Mouse (Mus musculus): ENCODE measurements around the gene Egfr.

Gene Egfr

GRCm38 (mm10) chr11:16783926-16784659, 32.1 kb downstream of the Egfr start:
- DNase-seq = no peak

- no peak for DNase-seq
Measured at GRCm38 (mm10) chr11:16792638-16793585, 40.9 kb downstream of the Egfr start.

- no peak for DNase-seq
Measured at GRCm38 (mm10) chr11:16795012-16795411, 43.0 kb downstream of the Egfr start.

GRCm38 (mm10) chr11:16795513-16795912, 43.5 kb downstream of the Egfr start:
- no peak for DNase-seq

GRCm38 (mm10) chr11:16797456-16797855, 45.5 kb downstream of the Egfr start:
- DNase-seq = no peak

GRCm38 (mm10) chr11:16798136-16798535, 46.1 kb downstream of the Egfr start:
- no peak for DNase-seq

- no peak for DNase-seq
Measured at GRCm38 (mm10) chr11:16800507-16800906, 48.5 kb downstream of the Egfr start.

GRCm38 (mm10) chr11:16802668-16803067, 50.7 kb downstream of the Egfr start:
- DNase-seq = no peak

GRCm38 (mm10) chr11:16804016-16804415, 52.0 kb downstream of the Egfr start:
- no peak for DNase-seq

- no peak for DNase-seq
Measured at GRCm38 (mm10) chr11:16805886-16806285, 53.9 kb downstream of the Egfr start.

- no peak for DNase-seq
Measured at GRCm38 (mm10) chr11:16809161-16809967, 57.4 kb downstream of the Egfr start.

- DNase-seq = no peak
Measured at GRCm38 (mm10) chr11:16810086-16810485, 58.1 kb downstream of the Egfr start.

- no peak for DNase-seq
Measured at GRCm38 (mm10) chr11:16813298-16813697, 61.3 kb downstream of the Egfr start.

- DNase-seq = no peak
Measured at GRCm38 (mm10) chr11:16816414-16816813, 64.4 kb downstream of the Egfr start.

GRCm38 (mm10) chr11:16817336-16818034, 65.5 kb downstream of the Egfr start:
- no peak for DNase-seq

- DNase-seq = no peak
Measured at GRCm38 (mm10) chr11:16819424-16819823, 67.4 kb downstream of the Egfr start.

GRCm38 (mm10) chr11:16820138-16820537, 68.1 kb downstream of the Egfr start:
- DNase-seq = no peak

- DNase-seq = no peak
Measured at GRCm38 (mm10) chr11:16821668-16822254, 69.8 kb downstream of the Egfr start.

- DNase-seq = no peak
Measured at GRCm38 (mm10) chr11:16823830-16824545, 72.0 kb downstream of the Egfr start.

GRCm38 (mm10) chr11:16829468-16829867, 77.5 kb downstream of the Egfr start:
- DNase-seq = no peak

- DNase-seq = no peak
Measured at GRCm38 (mm10) chr11:16830531-16831227, 78.7 kb downstream of the Egfr start.

All from thymus, postnatal 25 days (tissue).